Mouse (Mus musculus) liver, adult 2 months (tissue): ENCODE measurements around the gene Scd1.

Source experiments
- CTCF ChIP-seq: fragments of 200-500 bp; IDR thresholded peaks from 2 replicates; pipeline ENCODE4 v1.5.1; 2011; ENCODE audit warnings: low read depth, low read length, control low read depth
- POLR2A ChIP-seq: fragments of 200-500 bp; IDR thresholded peaks from 2 replicates; pipeline ENCODE4 v1.6.1; 2011; ENCODE audit warnings: low read length, control low read depth; ENCODE audit not compliant: insufficient read depth; ENCODE audit errors: extremely low read depth

DNA sequence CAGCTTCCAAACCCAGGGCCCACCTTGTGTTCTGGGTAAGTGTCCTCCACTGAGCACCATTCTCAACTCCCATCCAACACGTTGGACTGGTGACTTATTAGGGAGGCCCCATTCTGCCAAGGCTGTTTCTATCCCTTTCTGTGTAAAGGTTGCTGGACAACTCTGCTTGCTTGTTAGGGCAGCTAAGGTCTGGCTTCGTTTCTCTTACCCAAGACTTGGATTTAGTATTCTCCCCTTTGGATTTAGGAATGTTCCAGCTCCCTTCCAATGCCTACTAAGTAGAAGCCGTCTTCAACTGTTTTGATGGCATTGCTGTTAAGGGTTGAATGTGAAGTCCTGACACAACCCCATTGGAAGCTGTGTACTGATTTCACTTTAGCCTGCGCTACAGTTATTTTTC is 40.2 kb upstream of the Scd1 start:
- no peak for TF ChIP-seq CTCF
- TF ChIP-seq POLR2A, result no peak
